Mouse (Mus musculus): ENCODE measurements around the gene Rbm19.

DNA sequence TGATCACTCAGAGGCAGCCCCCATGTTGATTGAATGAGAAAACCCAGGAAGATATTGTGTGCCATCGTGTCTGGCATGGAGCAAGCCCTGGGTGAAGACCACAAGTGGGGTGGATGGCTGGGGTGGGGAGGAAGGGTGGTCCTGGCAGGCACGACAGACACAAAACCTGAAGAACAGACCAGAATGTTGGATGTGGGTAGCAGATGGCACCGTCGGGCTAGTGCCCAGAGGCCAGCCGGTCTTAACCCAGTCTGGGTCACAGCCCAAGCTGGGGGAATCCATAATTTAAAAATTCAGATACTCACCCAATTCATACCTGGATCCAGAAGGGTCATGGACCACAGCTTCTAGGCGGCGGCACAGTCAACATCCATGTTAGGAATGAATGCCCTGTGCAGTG is 123.8 kb downstream of the Rbm19 start:
- TF ChIP-seq GATA1 (IDR thresholded peaks at IDR 0.05; ENCODE audit: borderline replicate concordance, low read length) (no peak), FLI1 (IDR thresholded peaks at IDR 0.05; ENCODE audit: low read length) (no peak)

Data from megakaryocyte, embryonic 14.5 days (primary cell).